Mouse (Mus musculus) ES-E14 (cell line): ENCODE data around the gene Socs2.

Experiments used
- HCFC1 ChIP-seq: IDR thresholded peaks from 2 replicates; pipeline ENCODE4 v1.6.1; 2012; ENCODE audit warnings: low read length, inconsistent platforms, borderline replicate concordance; ENCODE audit not compliant: insufficient read depth
- MAFK ChIP-seq: IDR thresholded peaks from 2 replicates; pipeline ENCODE4 v1.6.1; 2014; ENCODE audit warnings: mild to moderate bottlenecking, low read depth, low read length, inconsistent platforms; ENCODE audit not compliant: insufficient read depth
- ZC3H11A ChIP-seq: IDR thresholded peaks from 2 replicates; pipeline ENCODE4 v1.6.1; 2012; ENCODE audit warnings: low read depth, mild to moderate bottlenecking, inconsistent platforms, low read length, borderline replicate concordance
- ZNF384 ChIP-seq: IDR thresholded peaks from 2 replicates; pipeline ENCODE4 v1.6.1; 2012; ENCODE audit warnings: low read depth, low read length, inconsistent platforms

DNA sequence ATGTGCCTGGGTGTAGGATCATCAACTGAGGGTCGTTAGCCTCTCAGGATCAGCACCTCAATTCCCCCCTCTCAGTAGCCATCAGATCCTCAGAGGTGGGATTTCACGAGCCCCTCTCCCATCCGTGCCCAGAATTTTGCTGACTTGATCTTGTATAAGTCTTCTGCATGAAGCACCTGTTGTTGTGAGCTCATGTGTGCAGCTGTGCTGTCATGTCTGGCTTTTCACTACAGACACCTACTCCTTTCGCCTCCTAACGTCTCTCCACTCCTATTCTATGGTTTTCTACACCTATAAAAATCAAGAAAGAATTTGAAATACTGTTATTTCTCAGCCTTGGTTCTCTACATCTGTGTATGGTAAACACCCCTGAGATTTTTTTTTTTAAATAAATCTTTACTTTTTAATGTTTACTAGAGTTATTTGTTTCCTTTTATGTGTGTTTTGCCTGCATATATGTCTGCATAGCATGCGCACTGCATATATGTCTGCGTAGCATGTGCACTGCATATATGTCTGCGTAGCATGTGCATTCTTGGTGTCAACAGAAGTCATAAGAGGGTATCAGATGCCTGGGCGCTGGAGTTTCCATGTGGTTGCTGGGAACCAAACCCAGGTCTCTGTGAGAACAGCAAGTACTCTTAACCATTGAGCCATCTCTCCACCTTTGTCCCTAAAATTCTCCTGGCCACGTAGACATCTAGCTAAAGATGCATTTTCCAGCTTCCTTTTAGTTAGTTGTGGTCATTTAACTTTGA is 74.0 kb downstream of the Socs2 start:
- TF ChIP-seq MAFK (no peak), HCFC1 (no peak), ZNF384 (no peak), ZC3H11A (no peak)
